Mouse (Mus musculus): ENCODE results near the gene Fcamr.

Fcamr gene

GRCm38 (mm10) chr1:130800602-130801001 lies at the start of gene Fcamr:
TSS of gene Fcamr (plus strand) at chr1:130800902.
- no peak for DNase-seq

GRCm38 (mm10) chr1:130759689-130760088 lies 41.0 kb upstream of the Fcamr start:
- no peak for DNase-seq

- DNase-seq: no peak
These were observed 39.1 kb upstream of the Fcamr start for GRCm38 (mm10) chr1:130761597-130761996.

GRCm38 (mm10) chr1:130762045-130762760 lies 38.5 kb upstream of the Fcamr start:
- DNase-seq: no peak

GRCm38 (mm10) chr1:130764027-130764461 lies 36.7 kb upstream of the Fcamr start:
- no peak for DNase-seq

GRCm38 (mm10) chr1:130767066-130767465 lies 33.6 kb upstream of the Fcamr start:
- no peak for DNase-seq

- DNase-seq: no peak
These were observed 30.8 kb upstream of the Fcamr start for GRCm38 (mm10) chr1:130769925-130770324.

- no peak for DNase-seq
These were observed 30.2 kb upstream of the Fcamr start for GRCm38 (mm10) chr1:130770487-130770886.

GRCm38 (mm10) chr1:130770981-130771494 lies 29.7 kb upstream of the Fcamr start:
- DNase-seq: no peak

- no peak for DNase-seq
These were observed 25.5 kb upstream of the Fcamr start for GRCm38 (mm10) chr1:130775234-130775633.

- no peak for DNase-seq
These were observed 24.9 kb upstream of the Fcamr start for GRCm38 (mm10) chr1:130775691-130776331.

- no peak for DNase-seq
These were observed 24.1 kb upstream of the Fcamr start for GRCm38 (mm10) chr1:130776645-130777044.

GRCm38 (mm10) chr1:130779867-130780266 lies 20.8 kb upstream of the Fcamr start:
- no peak for DNase-seq

GRCm38 (mm10) chr1:130784054-130784453 lies 16.6 kb upstream of the Fcamr start:
- DNase-seq: peak; percentile 51

GRCm38 (mm10) chr1:130787001-130787400 lies 13.7 kb upstream of the Fcamr start:
- peak; percentile 37 for DNase-seq

- DNase-seq: no peak
These were observed 10.9 kb upstream of the Fcamr start for GRCm38 (mm10) chr1:130789512-130790451.

GRCm38 (mm10) chr1:130795331-130795730 lies 5.4 kb upstream of the Fcamr start:
- DNase-seq: no peak

- DNase-seq: peak; percentile 70
These were observed 3.6 kb upstream of the Fcamr start for GRCm38 (mm10) chr1:130796967-130797684.

- no peak for DNase-seq
These were observed 2.7 kb upstream of the Fcamr start for GRCm38 (mm10) chr1:130798037-130798436.

GRCm38 (mm10) chr1:130798551-130798950 lies 2.2 kb upstream of the Fcamr start:
- no peak for DNase-seq

- peak; percentile 27 for DNase-seq
These were observed 1.3 kb upstream of the Fcamr start for GRCm38 (mm10) chr1:130799399-130799798.

- DNase-seq: no peak
These were observed 809 bp downstream of the Fcamr start for GRCm38 (mm10) chr1:130801511-130801910.

Data from thymus, postnatal 14 days (tissue).